Mouse (Mus musculus) megakaryocyte, embryonic 14.5 days (primary cell): Measurements from ENCODE around the gene Comtd1.

Experiments
- FLI1 ChIP-seq: IDR thresholded peaks from 2 replicates; pipeline ENCODE4 v1.6.1; 2012; ENCODE audit warnings: low read length, inconsistent platforms, mixed read lengths
- GATA1 ChIP-seq: IDR thresholded peaks from 3 replicates; pipeline ENCODE4 v1.6.1; 2012; ENCODE audit warnings: mixed read lengths, low read length, inconsistent platforms, borderline replicate concordance

- TF ChIP-seq GATA1 (no peak), FLI1 (no peak)
Measured at GRCm38 (mm10) chr14:21855961-21856360, 7.2 kb upstream of the Comtd1 start.
